Mouse (Mus musculus): ENCODE data around the gene Ap3b1. TPM values are rescaled to one million over a fixed set of nuclear protein-coding genes. Genes with fewer than 3 reads are reported as not detected.

Ap3b1 gene
- polyA plus RNA-seq, 1 experiment from 2014 or later, result 39.0 TPM

GRCm38 (mm10) chr13:94388566-94388965 is 29.8 kb downstream of the Ap3b1 start:
- no peak for ATAC-seq (ENCODE audit: low FRiP score)
- Histone ChIP-seq H3K4me3 (ENCODE audit: low read depth, low read length) (no peak overlapping the region), H3K27ac (ENCODE audit: low read depth, low read length) (no peak overlapping the region), H3K9ac (ENCODE audit: low read length) (no peak overlapping the region), H3K4me1 (ENCODE audit: control insufficient read depth, insufficient read depth, low read length) (no peaks in the 10 kb centered on the region), H3K9me3 (ENCODE audit: control insufficient read depth, low read length) (no peaks in the 10 kb centered on the region), H3K36me3 (ENCODE audit: control insufficient read depth, insufficient read depth, low read length) (no peaks in the 10 kb centered on the region), H3K27me3 (ENCODE audit: control insufficient read depth, insufficient read depth, low read length) (no peaks in the 10 kb centered on the region), H3K4me2 (no peak overlapping the region)
- peak; percentile 53 for DNase-seq (ENCODE audit: low spot score, missing footprints)
- 86% methylated on average over 3 of the region's 3 CpGs for WGBS

- Histone ChIP-seq H3K9me3 (ENCODE audit: control insufficient read depth, low read length) (no peaks in the 10 kb centered on the region), H3K4me1 (ENCODE audit: control insufficient read depth, insufficient read depth, low read length) (no peaks in the 10 kb centered on the region), H3K36me3 (ENCODE audit: control insufficient read depth, insufficient read depth, low read length) (no peaks in the 10 kb centered on the region), H3K9ac (ENCODE audit: low read length) (no peak overlapping the region), H3K27ac (ENCODE audit: low read depth, low read length) (no peak overlapping the region), H3K27me3 (ENCODE audit: control insufficient read depth, insufficient read depth, low read length) (no peaks in the 10 kb centered on the region), H3K4me3 (ENCODE audit: low read depth, low read length) (no peak overlapping the region), H3K4me2 (no peak overlapping the region)
- ATAC-seq (ENCODE audit: low FRiP score) (no peak), DNase-seq (ENCODE audit: low spot score, missing footprints) (peak; percentile 70)
- WGBS, result 91% methylated on average over 2 of the region's 2 CpGs
Measured at GRCm38 (mm10) chr13:94389541-94389940, 30.8 kb downstream of the Ap3b1 start.

DNA sequence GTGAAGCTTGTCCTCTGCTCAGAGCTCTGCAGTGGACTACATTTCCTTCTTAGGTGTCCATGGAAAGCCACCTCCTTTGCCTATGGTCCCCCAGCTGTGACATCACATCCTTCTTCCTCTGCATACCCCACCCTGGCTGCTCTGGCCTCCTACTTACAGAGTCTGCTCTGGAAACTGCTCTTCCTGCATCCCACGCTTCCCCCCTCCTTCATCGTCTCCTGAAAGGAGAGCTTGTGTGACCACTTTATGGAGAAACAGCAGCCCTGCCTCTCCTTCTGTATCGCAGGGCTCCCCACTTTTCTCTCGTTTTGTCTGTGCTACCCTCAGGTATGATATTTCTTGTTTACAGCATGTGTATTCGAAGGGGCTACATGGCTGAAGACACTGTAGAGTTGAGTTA is 33.5 kb downstream of the Ap3b1 start:
- WGBS, result 91% methylated on average over 5 of the region's 5 CpGs
- DNase-seq (ENCODE audit: low spot score, missing footprints) (peak; percentile 62), ATAC-seq (ENCODE audit: low FRiP score) (no peak)
- Histone ChIP-seq H3K27ac (ENCODE audit: low read depth, low read length) (no peak overlapping the region), H3K9ac (ENCODE audit: low read length) (no peak overlapping the region), H3K9me3 (ENCODE audit: control insufficient read depth, low read length) (no peaks in the 10 kb centered on the region), H3K36me3 (ENCODE audit: control insufficient read depth, insufficient read depth, low read length) (no peaks in the 10 kb centered on the region), H3K4me1 (ENCODE audit: control insufficient read depth, insufficient read depth, low read length) (no peaks in the 10 kb centered on the region), H3K27me3 (ENCODE audit: control insufficient read depth, insufficient read depth, low read length) (no peaks in the 10 kb centered on the region), H3K4me3 (ENCODE audit: low read depth, low read length) (no peak overlapping the region), H3K4me2 (no peak overlapping the region)

- Histone ChIP-seq H3K4me2 (no peak overlapping the region), H3K27ac (ENCODE audit: low read depth, low read length) (no peak overlapping the region), H3K9me3 (ENCODE audit: control insufficient read depth, low read length) (no peaks in the 10 kb centered on the region), H3K4me1 (ENCODE audit: control insufficient read depth, insufficient read depth, low read length) (no peaks in the 10 kb centered on the region), H3K36me3 (ENCODE audit: control insufficient read depth, insufficient read depth, low read length) (no peaks in the 10 kb centered on the region), H3K9ac (ENCODE audit: low read length) (no peak overlapping the region), H3K4me3 (ENCODE audit: low read depth, low read length) (no peak overlapping the region), H3K27me3 (ENCODE audit: control insufficient read depth, insufficient read depth, low read length) (no peaks in the 10 kb centered on the region)
- DNase-seq (ENCODE audit: low spot score, missing footprints), result no peak
- no peak for ATAC-seq (ENCODE audit: low FRiP score)
- WGBS, result 85% methylated on average over 9 of the region's 9 CpGs
Measured at GRCm38 (mm10) chr13:94394486-94394885, 35.7 kb downstream of the Ap3b1 start.

DNA sequence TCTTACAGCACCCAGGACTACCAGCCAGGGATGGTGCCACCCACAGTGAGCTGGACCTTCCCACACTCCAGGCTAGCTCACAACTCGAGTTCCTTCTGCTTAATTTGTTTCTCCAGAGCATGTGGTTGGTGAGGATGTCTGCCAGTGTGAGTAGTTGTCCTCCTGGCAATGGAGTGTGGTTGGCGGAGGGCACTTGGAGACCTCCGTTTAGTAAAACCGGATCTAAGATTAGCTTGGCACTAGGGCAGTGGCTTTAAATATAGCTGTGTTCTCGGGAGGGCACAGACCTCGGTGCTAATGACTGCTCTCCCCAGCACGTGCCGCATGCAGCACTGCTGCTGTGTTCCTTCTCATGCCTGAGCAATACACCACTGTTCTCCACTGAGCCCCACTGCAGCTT is 37.0 kb downstream of the Ap3b1 start:
- DNase-seq (ENCODE audit: low spot score, missing footprints) (peak; percentile 60), ATAC-seq (ENCODE audit: low FRiP score) (no peak)
- Histone ChIP-seq H3K4me3 (ENCODE audit: low read depth, low read length) (no peak overlapping the region), H3K9me3 (ENCODE audit: control insufficient read depth, low read length) (no peaks in the 10 kb centered on the region), H3K4me1 (ENCODE audit: control insufficient read depth, insufficient read depth, low read length) (no peaks in the 10 kb centered on the region), H3K4me2 (no peak overlapping the region), H3K36me3 (ENCODE audit: control insufficient read depth, insufficient read depth, low read length) (no peaks in the 10 kb centered on the region), H3K27me3 (ENCODE audit: control insufficient read depth, insufficient read depth, low read length) (no peaks in the 10 kb centered on the region), H3K9ac (ENCODE audit: low read length) (no peak overlapping the region), H3K27ac (ENCODE audit: low read depth, low read length) (no peak overlapping the region)
- 90% methylated on average over 8 of the region's 8 CpGs for WGBS

DNA sequence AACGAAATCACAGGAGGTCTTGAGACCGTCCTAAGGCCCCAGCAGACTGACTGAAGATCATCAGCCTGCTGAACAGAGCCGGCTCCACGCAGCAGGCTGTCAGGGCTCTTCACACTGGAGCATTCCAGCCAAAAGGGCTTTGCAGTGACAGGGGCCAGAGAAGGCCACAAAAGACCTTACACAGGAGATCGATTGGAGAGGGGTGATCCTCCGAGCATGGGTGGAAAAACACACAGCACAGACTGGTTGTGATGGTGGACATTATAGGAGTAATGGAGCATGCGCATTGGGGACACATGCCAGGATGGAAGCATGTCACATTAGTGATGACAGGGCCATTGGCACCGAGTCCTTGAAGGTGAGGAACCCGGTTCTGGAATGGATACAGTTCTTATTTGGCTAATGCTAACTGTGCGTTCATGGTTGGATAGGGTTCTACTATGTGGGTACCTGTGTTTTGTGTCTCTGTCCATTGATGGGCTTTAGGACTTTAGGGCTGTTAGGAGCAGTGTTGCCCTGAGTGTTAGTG is 37.7 kb downstream of the Ap3b1 start:
- Histone ChIP-seq H3K27me3 (ENCODE audit: control insufficient read depth, insufficient read depth, low read length) (no peaks in the 10 kb centered on the region), H3K4me3 (ENCODE audit: low read depth, low read length) (no peak overlapping the region), H3K27ac (ENCODE audit: low read depth, low read length) (no peak overlapping the region), H3K9me3 (ENCODE audit: control insufficient read depth, low read length) (no peaks in the 10 kb centered on the region), H3K4me2 (no peak overlapping the region), H3K9ac (ENCODE audit: low read length) (no peak overlapping the region), H3K4me1 (ENCODE audit: control insufficient read depth, insufficient read depth, low read length) (no peaks in the 10 kb centered on the region), H3K36me3 (ENCODE audit: control insufficient read depth, insufficient read depth, low read length) (no peaks in the 10 kb centered on the region)
- WGBS, result 88% methylated on average over 10 of the region's 10 CpGs
- DNase-seq (ENCODE audit: low spot score, missing footprints), result peak; percentile 33
- ATAC-seq (ENCODE audit: low FRiP score), result no peak

DNA sequence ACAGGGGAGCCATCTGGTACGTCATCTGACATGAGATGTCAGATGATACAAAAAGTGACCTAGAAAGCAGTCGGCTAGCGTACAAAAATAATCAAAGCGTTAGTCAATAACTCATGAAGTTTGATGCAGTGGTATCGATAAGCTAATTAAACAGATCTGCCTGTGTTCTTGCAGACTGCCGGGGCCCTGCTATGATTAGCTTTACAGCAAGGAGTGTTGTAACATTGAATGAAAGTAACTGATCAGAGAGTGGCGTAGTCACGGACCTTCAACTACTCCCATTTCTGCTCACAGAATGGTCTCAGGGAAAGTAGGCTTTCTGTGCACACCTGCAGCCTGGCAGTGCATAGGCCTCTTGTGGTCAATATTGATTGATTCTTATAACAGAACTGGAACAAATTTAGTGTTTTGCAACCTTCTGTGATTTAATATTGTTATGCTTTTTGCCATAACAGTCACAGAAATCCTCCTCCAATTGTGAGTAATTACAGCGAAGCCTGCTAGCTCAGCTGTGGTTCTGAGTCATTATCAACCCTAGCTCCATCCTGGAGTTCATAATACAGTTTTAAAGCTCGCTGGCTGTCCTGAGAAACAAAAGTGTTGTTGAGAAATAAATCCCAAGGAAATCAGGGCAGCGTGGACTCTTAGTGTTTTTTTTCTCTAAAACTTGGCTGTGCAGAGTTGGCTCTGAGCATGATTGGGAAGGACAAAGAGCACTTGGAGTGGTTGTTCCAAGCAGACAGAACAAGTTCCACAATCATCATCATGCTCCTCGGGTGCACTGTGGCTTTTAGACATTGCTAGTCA is 40.0 kb downstream of the Ap3b1 start:
- Histone ChIP-seq H3K4me1 (ENCODE audit: control insufficient read depth, insufficient read depth, low read length) (no peaks in the 10 kb centered on the region), H3K27ac (ENCODE audit: low read depth, low read length) (no peak overlapping the region), H3K4me2 (no peak overlapping the region), H3K4me3 (ENCODE audit: low read depth, low read length) (no peak overlapping the region), H3K9ac (ENCODE audit: low read length) (no peak overlapping the region), H3K27me3 (ENCODE audit: control insufficient read depth, insufficient read depth, low read length) (no peaks in the 10 kb centered on the region), H3K9me3 (ENCODE audit: control insufficient read depth, low read length) (no peaks in the 10 kb centered on the region), H3K36me3 (ENCODE audit: control insufficient read depth, insufficient read depth, low read length) (peaks cover 2% of the 10 kb centered on the region; the same call in 1 of the 2 replicates)
- no peak for DNase-seq (ENCODE audit: low spot score, missing footprints)
- no peak for ATAC-seq (ENCODE audit: low FRiP score)
- 90% methylated on average over 12 of the region's 12 CpGs for WGBS

DNA sequence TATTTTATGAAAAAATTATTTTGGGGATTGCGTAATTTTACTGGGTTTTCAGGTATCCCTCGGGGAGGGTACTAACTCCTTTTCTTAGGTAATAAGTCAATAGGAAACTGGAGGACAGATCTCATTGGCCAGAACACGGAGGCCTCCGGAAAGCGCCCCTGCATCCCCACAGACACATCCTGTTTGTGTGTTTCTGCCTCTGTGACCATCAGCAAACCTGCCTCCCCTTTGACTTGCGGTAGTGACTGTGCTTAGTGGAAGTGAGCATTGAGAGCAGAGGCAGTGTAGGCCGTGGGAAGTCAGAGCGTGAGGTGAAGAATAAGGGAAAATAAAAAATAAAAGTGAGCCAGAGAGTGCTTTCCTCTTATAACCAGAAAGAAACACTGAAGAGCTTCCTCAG is 41.7 kb downstream of the Ap3b1 start:
- H3K27ac ChIP-seq (ENCODE audit: low read depth, low read length), result no peak overlapping the region
- no peaks in the 10 kb centered on the region for H3K27me3 ChIP-seq (ENCODE audit: control insufficient read depth, insufficient read depth, low read length)
- no peak for DNase-seq (ENCODE audit: low spot score, missing footprints)
- WGBS, result 92% methylated on average over 8 of the region's 8 CpGs
- H3K4me1 ChIP-seq (ENCODE audit: control insufficient read depth, insufficient read depth, low read length), result no peaks in the 10 kb centered on the region
- H3K9ac ChIP-seq (ENCODE audit: low read length), result no peak overlapping the region
- no peaks in the 10 kb centered on the region for H3K9me3 ChIP-seq (ENCODE audit: control insufficient read depth, low read length)
- peaks cover 9% of the 10 kb centered on the region; the same call in 1 of the 2 replicates for H3K36me3 ChIP-seq (ENCODE audit: control insufficient read depth, insufficient read depth, low read length)
- ATAC-seq (ENCODE audit: low FRiP score), result no peak
- H3K4me3 ChIP-seq (ENCODE audit: low read depth, low read length), result no peak overlapping the region
- H3K4me2 ChIP-seq, result no peak overlapping the region

DNA sequence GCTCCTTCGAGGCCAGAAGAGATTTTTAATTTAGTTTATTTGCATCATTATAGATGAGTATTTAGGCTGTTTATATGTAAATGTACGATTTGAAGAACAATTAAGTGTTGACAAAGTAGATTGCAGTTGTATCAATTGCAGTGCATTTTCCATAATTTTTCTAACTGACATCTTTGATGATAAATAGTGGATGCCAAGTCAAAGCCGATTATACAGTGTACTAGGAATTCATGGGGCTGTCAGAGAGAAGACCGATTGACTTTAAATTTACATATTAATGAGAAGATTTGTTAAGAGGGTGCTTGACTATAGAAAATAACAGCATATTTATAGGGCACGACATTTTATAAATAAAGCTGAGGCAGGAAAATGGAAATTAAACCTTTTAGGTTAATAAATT is 64.8 kb downstream of the Ap3b1 start:
- H3K9me3 ChIP-seq (ENCODE audit: control insufficient read depth, low read length), result no peaks in the 10 kb centered on the region
- no peaks in the 10 kb centered on the region for H3K36me3 ChIP-seq (ENCODE audit: control insufficient read depth, insufficient read depth, low read length)
- DNase-seq (ENCODE audit: low spot score, missing footprints) (no peak), ATAC-seq (ENCODE audit: low FRiP score) (no peak)
- H3K4me1 ChIP-seq (ENCODE audit: control insufficient read depth, insufficient read depth, low read length), result no peaks in the 10 kb centered on the region
- 75% methylated on average over 5 of the region's 5 CpGs for WGBS
- no peak overlapping the region for H3K4me2 ChIP-seq
- no peak overlapping the region for H3K9ac ChIP-seq (ENCODE audit: low read length)
- no peaks in the 10 kb centered on the region for H3K27me3 ChIP-seq (ENCODE audit: control insufficient read depth, insufficient read depth, low read length)
- no peak overlapping the region for H3K27ac ChIP-seq (ENCODE audit: low read depth, low read length)
- H3K4me3 ChIP-seq (ENCODE audit: low read depth, low read length), result no peak overlapping the region
